Mouse (Mus musculus): ENCODE measurements around the gene Yeats2. TPM values are rescaled to one million over a fixed set of nuclear protein-coding genes. Genes with fewer than 3 reads are reported as not detected.

The Yeats2 gene
- polyA plus RNA-seq, 1 experiment, result 27.1 TPM

GRCm38 (mm10) chr16:20160130-20160529 lies 19.3 kb downstream of the Yeats2 start:
- TF ChIP-seq CTCF (IDR thresholded peaks at IDR 0.05; ENCODE audit: borderline replicate concordance, insufficient read depth, low read depth, low read length) (no peak), POLR2A (IDR thresholded peaks at IDR 0.05; ENCODE audit: borderline replicate concordance, insufficient read depth, low read length) (no peak)
- no peaks in the 10 kb centered on the region for H3K4me1 ChIP-seq (ENCODE audit: control insufficient read depth, insufficient read depth, low read length)
- H3K4me3 ChIP-seq (replicated peaks; ENCODE audit: insufficient read depth, low read depth, low read length), result no peak overlapping the region
- no peak overlapping the region for H3K27ac ChIP-seq (ENCODE audit: insufficient read depth, low read length)
- DNase-seq, result no peak
- WGBS, result 84% methylated on average over 2 of the region's 2 CpGs
- H3K27me3 ChIP-seq (ENCODE audit: control insufficient read depth, insufficient read depth, low read length), result no peaks in the 10 kb centered on the region

- no peak for DNase-seq
- H3K27me3 ChIP-seq (ENCODE audit: control insufficient read depth, insufficient read depth, low read length), result no peaks in the 10 kb centered on the region
- H3K4me1 ChIP-seq (ENCODE audit: control insufficient read depth, insufficient read depth, low read length), result no peaks in the 10 kb centered on the region; the same call in 1 of the 2 replicates
- 86% methylated on average over 3 of the region's 3 CpGs for WGBS
- no peak overlapping the region for H3K4me3 ChIP-seq (replicated peaks; ENCODE audit: insufficient read depth, low read depth, low read length)
- no peak overlapping the region for H3K27ac ChIP-seq (ENCODE audit: insufficient read depth, low read length)
- TF ChIP-seq POLR2A (IDR thresholded peaks at IDR 0.05; ENCODE audit: borderline replicate concordance, insufficient read depth, low read length) (no peak), CTCF (IDR thresholded peaks at IDR 0.05; ENCODE audit: borderline replicate concordance, insufficient read depth, low read depth, low read length) (no peak)
Observed at GRCm38 (mm10) chr16:20169071-20169470, 28.2 kb downstream of the Yeats2 start.

- TF ChIP-seq CTCF (IDR thresholded peaks at IDR 0.05; ENCODE audit: borderline replicate concordance, insufficient read depth, low read depth, low read length) (no peak), POLR2A (IDR thresholded peaks at IDR 0.05; ENCODE audit: borderline replicate concordance, insufficient read depth, low read length) (no peak)
- Histone ChIP-seq H3K4me1 (ENCODE audit: control insufficient read depth, insufficient read depth, low read length) (no peaks in the 10 kb centered on the region; the same call in 1 of the 2 replicates), H3K27ac (ENCODE audit: insufficient read depth, low read length) (no peak overlapping the region), H3K4me3 (replicated peaks; ENCODE audit: insufficient read depth, low read depth, low read length) (no peak overlapping the region), H3K27me3 (ENCODE audit: control insufficient read depth, insufficient read depth, low read length) (no peaks in the 10 kb centered on the region)
- no peak for DNase-seq
- WGBS, result 54% methylated on average over 3 of the region's 3 CpGs
Observed at GRCm38 (mm10) chr16:20169471-20170106, 28.7 kb downstream of the Yeats2 start.

GRCm38 (mm10) chr16:20179406-20180175 lies 38.7 kb downstream of the Yeats2 start:
- no peak overlapping the region for H3K4me3 ChIP-seq (replicated peaks; ENCODE audit: insufficient read depth, low read depth, low read length)
- no peak for DNase-seq
- no peaks in the 10 kb centered on the region for H3K27me3 ChIP-seq (ENCODE audit: control insufficient read depth, insufficient read depth, low read length)
- TF ChIP-seq CTCF (IDR thresholded peaks at IDR 0.05; ENCODE audit: borderline replicate concordance, insufficient read depth, low read depth, low read length), result no peak
- TF ChIP-seq POLR2A (IDR thresholded peaks at IDR 0.05; ENCODE audit: borderline replicate concordance, insufficient read depth, low read length), result no peak
- H3K27ac ChIP-seq (ENCODE audit: insufficient read depth, low read length), result no peak overlapping the region
- H3K4me1 ChIP-seq (ENCODE audit: control insufficient read depth, insufficient read depth, low read length), result no peaks in the 10 kb centered on the region
- WGBS, result 80% methylated on average over 23 of the region's 23 CpGs

GRCm38 (mm10) chr16:20185368-20185767 lies 44.5 kb downstream of the Yeats2 start:
- no peak overlapping the region for H3K27ac ChIP-seq (ENCODE audit: insufficient read depth, low read length)
- TF ChIP-seq POLR2A (IDR thresholded peaks at IDR 0.05; ENCODE audit: borderline replicate concordance, insufficient read depth, low read length) (no peak), CTCF (IDR thresholded peaks at IDR 0.05; ENCODE audit: borderline replicate concordance, insufficient read depth, low read depth, low read length) (peak; percentile 65)
- DNase-seq, result peak in 1 of 2 experiments; percentile 24
- WGBS, result 52% methylated on average over 2 of the region's 2 CpGs
- no peak overlapping the region for H3K4me3 ChIP-seq (replicated peaks; ENCODE audit: insufficient read depth, low read depth, low read length)
- no peaks in the 10 kb centered on the region for H3K27me3 ChIP-seq (ENCODE audit: control insufficient read depth, insufficient read depth, low read length)
- H3K4me1 ChIP-seq (ENCODE audit: control insufficient read depth, insufficient read depth, low read length), result no peaks in the 10 kb centered on the region

GRCm38 (mm10) chr16:20191161-20191882 lies 50.5 kb downstream of the Yeats2 start:
- TF ChIP-seq CTCF (IDR thresholded peaks at IDR 0.05; ENCODE audit: borderline replicate concordance, insufficient read depth, low read depth, low read length) (no peak), POLR2A (IDR thresholded peaks at IDR 0.05; ENCODE audit: borderline replicate concordance, insufficient read depth, low read length) (no peak)
- Histone ChIP-seq H3K4me3 (replicated peaks; ENCODE audit: insufficient read depth, low read depth, low read length) (no peak overlapping the region), H3K4me1 (ENCODE audit: control insufficient read depth, insufficient read depth, low read length) (no peaks in the 10 kb centered on the region), H3K27ac (ENCODE audit: insufficient read depth, low read length) (no peak overlapping the region), H3K27me3 (ENCODE audit: control insufficient read depth, insufficient read depth, low read length) (no peaks in the 10 kb centered on the region)
- 94% methylated on average over 3 of the region's 3 CpGs for WGBS
- DNase-seq, result no peak

GRCm38 (mm10) chr16:20192043-20192442 lies 51.2 kb downstream of the Yeats2 start:
- no peaks in the 10 kb centered on the region for H3K27me3 ChIP-seq (ENCODE audit: control insufficient read depth, insufficient read depth, low read length)
- no peak for DNase-seq
- H3K4me3 ChIP-seq (replicated peaks; ENCODE audit: insufficient read depth, low read depth, low read length), result no peak overlapping the region

More at GRCm38 (mm10) chr16:20192043-20192442, 51.2 kb downstream of the Yeats2 start:
- Histone ChIP-seq H3K27ac (ENCODE audit: insufficient read depth, low read length) (no peak overlapping the region), H3K4me1 (ENCODE audit: control insufficient read depth, insufficient read depth, low read length) (no peaks in the 10 kb centered on the region)
- TF ChIP-seq POLR2A (IDR thresholded peaks at IDR 0.05; ENCODE audit: borderline replicate concordance, insufficient read depth, low read length), result no peak
